Mouse (Mus musculus): ENCODE results near the gene Col5a1. TPM values are rescaled to one million over a fixed set of nuclear protein-coding genes. Genes with fewer than 3 reads are reported as not detected.
A peak's percentile ranks its signal among the peaks of the same experiment; 100 is the strongest.

The Col5a1 gene
- polyA plus RNA-seq, 1 experiment from 2014 or later: 25.6 TPM

DNA sequence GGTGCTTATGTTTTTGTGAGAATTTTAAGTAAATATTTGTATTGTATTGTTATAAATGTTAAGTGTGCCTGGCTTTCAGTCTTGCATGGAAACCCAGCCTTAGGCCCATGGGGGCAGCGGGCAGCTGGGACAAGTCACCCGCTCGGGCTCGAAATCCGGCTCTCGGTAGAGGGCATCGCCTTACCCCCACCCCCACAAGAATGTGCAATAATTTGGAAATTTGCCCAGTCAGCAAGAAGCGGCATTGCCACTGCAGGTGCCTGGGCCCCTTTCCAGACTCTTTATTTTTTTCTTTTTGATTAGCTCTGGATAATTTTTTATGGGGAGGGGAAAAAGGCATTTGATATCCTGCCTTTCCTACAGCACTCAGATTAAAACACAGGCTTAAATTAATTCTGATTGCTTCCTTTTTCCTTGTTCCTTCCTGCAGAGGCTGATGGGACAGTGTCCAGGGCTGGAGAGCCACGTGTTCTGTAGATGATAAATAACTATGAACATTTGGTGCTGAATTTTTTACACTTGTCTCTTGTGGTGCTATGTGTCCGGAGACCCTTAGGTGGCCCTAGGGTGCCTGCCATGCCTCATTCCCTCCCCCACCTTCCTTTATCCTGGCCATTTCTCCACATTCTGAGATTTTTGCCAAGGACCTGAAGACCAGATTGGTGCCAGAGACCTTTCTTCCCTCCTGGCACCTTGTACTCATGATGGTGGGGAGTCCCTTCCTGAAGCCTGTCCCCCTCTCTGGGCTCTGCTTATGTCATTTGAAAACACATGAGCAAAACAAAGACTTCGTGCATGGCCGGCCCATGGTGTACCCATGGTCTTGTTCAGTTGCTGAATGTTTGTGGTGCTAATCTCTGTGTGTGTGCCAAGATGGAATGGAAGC, 151.5 kb downstream of the Col5a1 start:
- H3K4me3 ChIP-seq: no peak overlapping the region
- H3K27me3 ChIP-seq (ENCODE audit: insufficient read depth, poor library complexity, severe bottlenecking): no peaks in the 10 kb centered on the region
- H3K36me3 ChIP-seq: peaks cover 11% of the 10 kb centered on the region
- WGBS: 84% methylated on average over 12 of the region's 12 CpGs
- DNase-seq (ENCODE audit: low spot score): no peak
- no peaks in the 10 kb centered on the region for H3K9me3 ChIP-seq
- no peak overlapping the region for H3K27ac ChIP-seq
- no peaks in the 10 kb centered on the region for H3K4me1 ChIP-seq (replicated peaks)

DNA sequence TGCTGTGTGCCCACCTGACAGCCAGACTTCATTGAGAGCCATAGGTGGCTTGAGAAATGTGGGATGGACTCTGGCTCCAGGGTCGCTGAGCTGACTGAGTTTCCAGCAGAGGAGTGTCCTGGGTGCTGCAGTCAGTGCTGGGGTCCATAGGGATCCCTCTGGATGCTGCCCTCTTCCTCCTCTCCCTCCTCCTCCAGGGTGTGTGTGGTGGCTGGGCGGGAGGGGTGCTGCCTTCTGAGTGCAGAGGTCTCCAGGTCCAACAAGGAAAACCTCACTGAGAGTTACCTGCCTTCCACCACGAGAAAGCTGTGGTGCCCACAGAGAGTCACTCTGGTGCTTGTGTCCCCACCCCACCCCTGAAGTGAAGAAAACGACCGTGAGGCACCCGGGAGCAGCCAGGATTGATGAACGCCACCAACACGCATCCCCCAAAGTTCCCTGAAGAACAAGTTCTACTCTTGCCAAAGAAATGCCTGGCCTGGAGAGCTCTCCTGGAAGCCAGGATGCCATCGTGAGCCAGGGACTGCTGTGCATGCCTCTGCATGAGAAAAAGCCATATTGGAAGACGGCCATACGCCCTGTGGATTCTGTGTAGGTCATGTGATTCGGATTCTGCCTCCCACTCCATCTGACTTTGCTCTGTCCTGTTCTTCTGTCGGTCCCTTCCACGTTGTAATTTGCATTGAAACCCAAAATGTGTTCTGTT, 152.3 kb downstream of the Col5a1 start:
- Histone ChIP-seq H3K27ac (no peak overlapping the region), H3K4me1 (replicated peaks) (no peaks in the 10 kb centered on the region), H3K36me3 (peaks cover 11% of the 10 kb centered on the region), H3K4me3 (no peak overlapping the region), H3K9me3 (no peaks in the 10 kb centered on the region), H3K27me3 (ENCODE audit: insufficient read depth, poor library complexity, severe bottlenecking) (no peaks in the 10 kb centered on the region)
- 87% methylated on average over 14 of the region's 14 CpGs for WGBS
- no peak for DNase-seq (ENCODE audit: low spot score)

DNA sequence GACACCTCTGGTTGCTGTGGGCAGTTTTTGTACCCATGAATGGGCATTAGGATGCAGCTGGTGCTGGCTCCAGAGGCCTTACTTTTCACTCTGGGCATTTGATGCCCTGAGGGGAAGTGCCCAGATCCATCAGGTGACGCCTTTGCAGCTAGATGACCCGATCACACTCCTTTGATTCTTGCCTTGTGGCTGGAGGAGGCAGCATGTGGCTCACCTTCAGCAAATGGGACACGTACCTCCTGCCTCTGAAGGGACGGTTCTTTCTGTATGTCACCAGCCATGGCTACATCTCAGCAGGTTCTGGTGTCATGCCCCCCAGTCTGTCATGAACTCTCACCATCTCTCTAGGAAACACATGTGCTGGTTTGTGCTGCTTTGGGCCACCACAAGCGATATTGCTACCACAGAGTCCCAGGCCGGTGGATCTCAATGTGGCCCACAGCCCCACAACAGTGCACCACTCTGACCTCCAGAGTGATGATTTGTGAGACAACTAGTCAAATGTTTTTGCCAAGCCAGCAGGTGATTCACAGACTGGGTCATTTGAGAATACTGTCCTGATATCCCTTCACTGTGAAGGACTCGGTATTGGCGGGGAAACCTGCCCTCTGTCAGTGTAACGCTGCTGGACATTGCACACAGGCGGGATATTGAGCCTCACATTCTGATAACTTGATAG, 153.6 kb downstream of the Col5a1 start:
- 92% methylated on average over 10 of the region's 10 CpGs for WGBS
- no peak for DNase-seq (ENCODE audit: low spot score)
- H3K36me3 ChIP-seq: peaks cover 11% of the 10 kb centered on the region
- no peak overlapping the region for H3K27ac ChIP-seq
- no peaks in the 10 kb centered on the region for H3K9me3 ChIP-seq
- H3K4me1 ChIP-seq (replicated peaks): no peaks in the 10 kb centered on the region
- H3K4me3 ChIP-seq: no peak overlapping the region
- no peaks in the 10 kb centered on the region for H3K27me3 ChIP-seq (ENCODE audit: insufficient read depth, poor library complexity, severe bottlenecking)

DNA sequence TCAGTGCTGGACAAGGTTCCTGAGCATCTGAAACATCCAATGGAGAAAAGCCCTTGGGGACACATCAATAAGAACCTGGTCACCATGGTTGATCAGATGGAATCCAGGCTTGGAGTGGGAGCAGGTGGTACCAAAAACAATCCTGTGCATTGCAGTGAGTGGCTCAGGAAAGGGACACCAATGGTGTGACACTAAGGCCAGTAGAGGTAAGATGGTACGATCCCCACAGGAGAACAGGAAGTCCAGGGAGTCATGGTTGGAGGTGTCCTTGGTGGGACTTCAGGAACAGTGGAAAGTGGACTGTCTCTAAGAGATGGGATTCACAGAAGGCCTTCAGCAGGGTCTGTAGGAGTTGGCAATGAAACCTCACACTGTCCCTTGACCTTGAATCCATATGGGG, 154.2 kb downstream of the Col5a1 start:
- H3K4me1 ChIP-seq (replicated peaks): no peaks in the 10 kb centered on the region
- no peak overlapping the region for H3K27ac ChIP-seq
- peaks cover 11% of the 10 kb centered on the region for H3K36me3 ChIP-seq
- no peaks in the 10 kb centered on the region for H3K9me3 ChIP-seq
- no peak overlapping the region for H3K4me3 ChIP-seq
- WGBS: 96% methylated on average over 1 of the region's 1 CpGs
- H3K27me3 ChIP-seq (ENCODE audit: insufficient read depth, poor library complexity, severe bottlenecking): no peaks in the 10 kb centered on the region
- DNase-seq (ENCODE audit: low spot score): no peak

DNA sequence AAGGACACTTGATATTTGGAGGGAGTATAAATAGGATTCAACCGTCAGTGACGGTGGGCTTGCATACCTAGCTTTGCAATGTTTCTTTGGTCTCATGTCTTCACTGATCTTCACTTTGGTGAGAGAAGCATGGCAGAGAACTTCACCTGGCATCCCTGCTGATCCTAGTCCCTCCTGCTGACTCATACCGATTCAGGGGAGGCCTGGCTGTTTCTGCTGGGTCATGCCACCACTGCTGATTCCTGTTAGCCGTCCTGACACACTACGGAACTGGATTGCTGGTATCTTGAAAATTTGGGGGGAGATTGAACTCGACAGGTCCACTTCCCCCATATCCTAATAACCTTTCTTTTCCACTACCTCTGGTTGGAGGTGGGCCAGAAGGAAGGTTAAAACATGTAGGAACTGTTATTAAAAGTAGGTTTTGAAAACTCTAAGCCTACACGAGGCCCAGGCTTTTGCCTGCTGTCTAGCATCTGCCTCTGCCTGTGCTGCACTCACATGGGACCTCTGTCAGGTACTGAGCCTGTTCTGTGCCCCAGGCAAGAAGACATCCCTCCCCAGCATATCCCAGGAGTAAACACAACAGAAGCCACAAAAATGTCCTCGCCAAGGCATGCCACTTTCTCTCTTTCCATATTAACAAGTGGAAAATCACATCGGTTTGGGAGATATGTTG, 158.8 kb downstream of the Col5a1 start:
- Histone ChIP-seq H3K36me3 (no peaks in the 10 kb centered on the region), H3K27me3 (ENCODE audit: insufficient read depth, poor library complexity, severe bottlenecking) (no peaks in the 10 kb centered on the region), H3K27ac (no peak overlapping the region), H3K4me1 (replicated peaks) (no peaks in the 10 kb centered on the region), H3K9me3 (no peaks in the 10 kb centered on the region), H3K4me3 (no peak overlapping the region)
- 87% methylated on average over 9 of the region's 9 CpGs for WGBS
- no peak for DNase-seq (ENCODE audit: low spot score)

DNA sequence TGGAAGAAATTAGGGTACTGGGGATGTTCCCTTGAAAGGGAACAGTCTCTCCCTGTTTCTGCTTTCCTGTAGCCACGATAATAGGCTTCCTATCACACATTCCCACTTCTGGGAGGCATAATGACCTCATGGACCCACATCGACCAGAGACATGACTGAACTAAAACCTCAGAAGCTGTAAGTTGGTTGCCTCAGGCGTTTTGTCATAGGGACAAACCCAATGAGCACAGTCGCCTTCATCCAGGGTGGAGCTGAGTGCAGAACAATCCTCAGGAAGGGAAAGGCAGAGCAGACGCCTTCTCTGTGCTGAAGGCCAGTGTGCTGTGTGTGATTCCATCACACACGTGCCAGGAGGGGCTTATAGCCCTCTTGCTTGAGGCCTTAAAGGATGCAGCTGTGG, 160.1 kb downstream of the Col5a1 start:
- Histone ChIP-seq H3K36me3 (no peaks in the 10 kb centered on the region), H3K4me1 (replicated peaks) (no peaks in the 10 kb centered on the region), H3K9me3 (no peaks in the 10 kb centered on the region), H3K27ac (no peak overlapping the region), H3K27me3 (ENCODE audit: insufficient read depth, poor library complexity, severe bottlenecking) (no peaks in the 10 kb centered on the region), H3K4me3 (no peak overlapping the region)
- no peak for DNase-seq (ENCODE audit: low spot score)
- 74% methylated on average over 6 of the region's 6 CpGs for WGBS

DNA sequence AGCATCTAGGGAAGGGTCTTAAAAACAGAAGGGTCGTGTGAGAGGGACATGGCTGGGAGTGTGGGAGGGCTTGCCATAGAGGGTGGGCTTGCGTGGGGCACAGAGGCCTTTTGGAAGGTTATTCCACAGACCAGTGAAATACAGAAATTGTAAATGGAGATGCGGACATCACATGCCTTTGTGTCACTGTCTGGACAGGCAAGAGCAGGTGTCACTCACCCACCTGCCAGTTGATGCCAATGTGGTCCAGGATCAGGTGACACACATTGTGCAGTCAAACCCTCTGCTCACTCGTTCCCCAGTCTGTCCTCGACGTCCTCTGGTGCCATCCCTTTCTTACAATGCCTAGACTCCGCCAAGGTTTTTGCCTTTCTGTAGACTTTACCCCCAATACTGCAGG, 160.9 kb downstream of the Col5a1 start:
- DNase-seq (ENCODE audit: low spot score): no peak
- H3K27ac ChIP-seq: no peak overlapping the region
- no peaks in the 10 kb centered on the region for H3K27me3 ChIP-seq (ENCODE audit: insufficient read depth, poor library complexity, severe bottlenecking)
- H3K4me1 ChIP-seq (replicated peaks): no peaks in the 10 kb centered on the region
- 87% methylated on average over 7 of the region's 7 CpGs for WGBS
- no peak overlapping the region for H3K4me3 ChIP-seq
- no peaks in the 10 kb centered on the region for H3K36me3 ChIP-seq
- H3K9me3 ChIP-seq: no peaks in the 10 kb centered on the region

DNA sequence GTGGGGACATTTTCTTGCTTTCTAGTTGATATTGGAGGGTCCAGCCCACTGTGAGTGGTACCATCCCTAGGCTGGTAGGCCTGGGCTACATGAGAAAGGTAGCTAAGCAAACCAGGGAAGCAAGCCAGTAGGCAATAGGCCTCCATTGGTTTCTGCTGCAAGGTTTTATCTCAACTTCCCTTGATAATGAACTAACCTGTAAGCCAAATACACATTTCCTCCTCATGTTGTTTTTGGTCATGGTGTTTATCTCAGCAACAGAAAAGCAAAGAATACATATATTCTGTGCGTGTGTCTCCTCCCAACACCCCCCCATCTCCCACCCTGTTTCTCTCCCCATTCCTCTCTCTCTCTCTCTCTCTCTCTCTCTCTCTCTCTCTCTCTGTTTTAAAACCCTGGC, 173.7 kb downstream of the Col5a1 start:
- no peaks in the 10 kb centered on the region for H3K36me3 ChIP-seq
- no peaks in the 10 kb centered on the region for H3K9me3 ChIP-seq
- WGBS: 88% methylated on average over 1 of the region's 1 CpGs
- H3K27me3 ChIP-seq (ENCODE audit: insufficient read depth, poor library complexity, severe bottlenecking): no peaks in the 10 kb centered on the region
- H3K27ac ChIP-seq: no peak overlapping the region
- H3K4me3 ChIP-seq: no peak overlapping the region
- no peak for DNase-seq (ENCODE audit: low spot score)
- H3K4me1 ChIP-seq (replicated peaks): no peaks in the 10 kb centered on the region

DNA sequence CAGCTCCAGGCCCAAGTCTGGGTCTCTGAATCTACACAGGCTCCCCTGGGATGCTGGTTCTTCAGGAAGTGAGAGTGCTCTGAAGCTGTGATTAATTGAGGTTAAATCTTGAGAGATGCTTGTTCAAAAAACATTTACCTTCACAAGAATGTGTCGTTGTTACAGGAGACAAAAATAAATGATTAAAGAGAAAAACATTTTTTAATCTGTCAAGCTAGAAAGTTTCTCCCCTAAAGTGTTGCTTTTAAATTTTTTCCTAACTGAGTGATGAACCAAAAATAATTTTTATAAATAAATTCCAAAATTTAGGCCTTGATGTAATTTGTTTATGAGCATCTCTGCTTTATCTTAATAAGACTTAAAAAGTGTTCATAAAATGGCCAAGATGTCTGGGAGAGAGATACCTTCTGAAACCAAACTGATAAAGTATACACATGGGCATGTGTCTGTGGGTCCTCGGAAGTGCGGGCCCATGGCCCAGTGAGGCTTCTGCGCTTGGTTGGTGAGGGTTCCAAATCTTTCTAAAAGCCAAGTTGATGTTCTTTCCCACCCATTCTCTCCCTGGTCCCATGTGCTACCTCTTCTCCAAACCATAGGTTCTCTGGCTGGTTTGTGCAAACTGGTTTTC, 177.6 kb downstream of the Col5a1 start:
- Histone ChIP-seq H3K36me3 (no peaks in the 10 kb centered on the region), H3K27me3 (ENCODE audit: insufficient read depth, poor library complexity, severe bottlenecking) (no peaks in the 10 kb centered on the region), H3K4me3 (no peak overlapping the region), H3K4me1 (replicated peaks) (peaks cover 13% of the 10 kb centered on the region), H3K9me3 (no peaks in the 10 kb centered on the region), H3K27ac (peak overlapping the region; percentile 51)
- no peak for DNase-seq (ENCODE audit: low spot score)
- WGBS: 91% methylated on average over 4 of the region's 4 CpGs

DNA sequence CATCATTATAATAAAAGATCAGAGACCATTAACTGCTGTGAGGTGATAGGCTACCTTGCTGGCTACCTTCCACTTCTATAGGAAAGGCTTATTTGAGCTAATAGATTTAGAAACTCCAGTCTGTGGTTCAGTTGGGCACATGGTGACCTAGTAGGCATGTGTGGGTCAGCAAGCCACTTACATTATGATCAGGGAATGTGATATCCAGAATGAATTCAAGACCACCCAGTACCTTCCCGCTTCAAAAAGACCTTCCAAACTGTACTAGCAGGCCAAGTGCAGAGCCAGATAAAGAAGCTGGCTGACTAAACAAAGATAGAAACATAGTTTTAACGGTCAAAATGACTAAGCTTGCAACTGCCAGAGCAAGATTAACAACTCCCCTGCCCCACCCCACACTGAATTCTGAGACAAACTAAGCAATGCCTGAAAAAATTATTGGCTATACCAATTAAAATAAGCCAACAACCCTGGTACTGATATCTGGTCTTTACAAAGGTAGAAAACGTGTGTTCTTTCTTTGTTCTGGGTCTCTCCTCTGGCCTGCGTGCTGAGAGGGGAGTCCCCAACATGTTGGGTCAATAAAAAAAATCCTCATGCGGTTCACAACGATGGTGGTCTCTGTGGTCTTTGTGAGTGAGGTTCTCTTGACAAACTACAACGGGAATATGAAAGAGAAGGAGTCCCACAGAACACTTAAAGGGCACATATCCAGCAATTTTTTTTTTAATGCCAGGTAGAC, 178.3 kb downstream of the Col5a1 start:
- no peaks in the 10 kb centered on the region for H3K27me3 ChIP-seq (ENCODE audit: insufficient read depth, poor library complexity, severe bottlenecking)
- no peak overlapping the region for H3K27ac ChIP-seq
- H3K9me3 ChIP-seq: no peaks in the 10 kb centered on the region
- H3K4me1 ChIP-seq (replicated peaks): peaks cover 15% of the 10 kb centered on the region
- 83% methylated on average over 7 of the region's 7 CpGs for WGBS
- DNase-seq (ENCODE audit: low spot score): no peak
- H3K4me3 ChIP-seq: no peak overlapping the region
- no peaks in the 10 kb centered on the region for H3K36me3 ChIP-seq

DNA sequence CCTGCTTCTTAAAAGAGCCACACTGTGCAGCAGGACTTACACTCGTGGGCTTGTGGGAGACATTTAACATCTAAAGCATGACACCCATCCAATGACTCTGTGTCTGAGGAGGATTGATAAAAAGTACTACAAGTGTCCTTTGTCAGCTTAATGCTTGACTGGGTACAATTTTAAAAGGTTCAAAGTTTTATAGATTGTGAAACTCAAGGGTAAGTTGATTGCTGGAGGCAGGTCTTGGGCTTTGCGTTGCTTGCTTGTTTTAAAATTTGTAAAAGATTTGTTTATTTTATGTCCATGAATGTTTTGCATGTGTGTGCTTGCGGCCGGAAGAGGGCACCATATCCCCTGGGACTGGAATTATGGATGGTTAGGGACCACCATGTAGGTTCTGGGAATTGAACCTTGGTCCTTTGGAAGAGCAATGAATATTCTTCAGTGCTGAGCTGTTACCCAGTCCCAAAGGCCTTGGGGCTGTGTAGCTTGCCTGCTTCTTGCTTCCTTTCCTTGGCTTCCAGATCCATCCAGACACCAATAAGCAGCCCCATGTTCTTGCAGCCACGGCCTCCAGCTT, 178.9 kb downstream of the Col5a1 start:
- Histone ChIP-seq H3K27ac (peak overlapping the region; percentile 9; the same call in 1 of the 2 replicates), H3K4me1 (replicated peaks) (peaks cover 15% of the 10 kb centered on the region), H3K4me3 (no peak overlapping the region), H3K27me3 (ENCODE audit: insufficient read depth, poor library complexity, severe bottlenecking) (no peaks in the 10 kb centered on the region), H3K36me3 (no peaks in the 10 kb centered on the region), H3K9me3 (no peaks in the 10 kb centered on the region)
- WGBS: 85% methylated on average over 5 of the region's 5 CpGs
- no peak for DNase-seq (ENCODE audit: low spot score)
